Mouse (Mus musculus): ENCODE results near the gene Tiprl. TPM values are rescaled to one million over a fixed set of nuclear protein-coding genes. Genes with fewer than 3 reads are reported as not detected.
A peak's percentile ranks its signal among the peaks of the same experiment; 100 is the strongest.

Gene Tiprl
- polyA plus RNA-seq, 1 experiment from 2014 or later: 103 TPM

DNA sequence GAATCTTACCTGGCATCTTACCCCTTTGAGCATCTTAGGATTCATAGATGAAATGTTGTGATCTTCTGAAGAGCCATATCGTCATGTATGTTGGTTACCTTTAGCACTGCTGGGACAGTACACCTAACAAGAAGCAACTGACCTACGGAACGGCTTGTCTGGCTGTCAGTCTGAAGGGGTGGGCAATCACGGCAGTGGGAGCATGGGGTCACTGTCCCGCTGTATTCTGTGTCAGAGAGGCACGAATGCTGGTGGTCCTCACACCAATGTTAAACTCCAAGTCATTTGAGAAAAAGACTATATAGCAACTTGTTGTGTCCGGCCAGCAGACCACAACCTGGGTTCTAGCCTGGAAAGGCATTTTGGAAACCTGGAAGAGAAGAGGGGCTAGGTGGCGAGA, 65.5 kb downstream of the Tiprl start:
- no peak overlapping the region for H3K4me2 ChIP-seq
- DNase-seq (ENCODE audit: low spot score, missing footprints): peak; percentile 47
- H3K36me3 ChIP-seq (ENCODE audit: control insufficient read depth, insufficient read depth, low read length): no peaks in the 10 kb centered on the region
- no peak for ATAC-seq (ENCODE audit: low FRiP score)
- no peaks in the 10 kb centered on the region for H3K4me1 ChIP-seq (ENCODE audit: control insufficient read depth, insufficient read depth, low read length)
- H3K9me3 ChIP-seq (ENCODE audit: control insufficient read depth, low read length): no peaks in the 10 kb centered on the region
- WGBS: 76% methylated on average over 7 of the region's 8 CpGs
- H3K9ac ChIP-seq (ENCODE audit: low read length): no peak overlapping the region
- H3K27ac ChIP-seq (ENCODE audit: low read depth, low read length): no peak overlapping the region
- H3K4me3 ChIP-seq (ENCODE audit: low read depth, low read length): no peak overlapping the region
- no peaks in the 10 kb centered on the region; the same call in 1 of the 2 replicates for H3K27me3 ChIP-seq (ENCODE audit: control insufficient read depth, insufficient read depth, low read length)

DNA sequence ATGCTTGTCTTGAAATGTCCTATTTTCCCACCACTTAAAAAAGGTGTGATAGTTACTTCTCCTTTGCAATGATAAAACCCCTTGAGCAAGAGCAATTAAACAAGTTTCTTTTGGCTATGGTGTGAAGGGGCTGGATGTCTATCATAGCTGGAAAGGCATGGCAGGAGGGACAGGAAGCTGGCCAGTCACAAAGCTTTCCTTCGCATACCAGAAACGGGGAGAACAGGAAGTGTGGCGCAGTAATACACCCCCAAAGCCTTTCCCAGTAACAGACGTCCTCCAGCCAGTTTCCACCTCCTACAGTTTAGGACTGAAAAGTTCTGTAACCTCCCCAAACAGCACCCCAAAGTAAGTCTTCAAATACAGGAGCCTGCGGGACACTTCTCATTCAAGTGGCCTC, 66.6 kb downstream of the Tiprl start:
- Histone ChIP-seq H3K4me3 (ENCODE audit: low read depth, low read length) (no peak overlapping the region), H3K4me1 (ENCODE audit: control insufficient read depth, insufficient read depth, low read length) (no peaks in the 10 kb centered on the region), H3K9ac (ENCODE audit: low read length) (no peak overlapping the region), H3K9me3 (ENCODE audit: control insufficient read depth, low read length) (no peaks in the 10 kb centered on the region), H3K27me3 (ENCODE audit: control insufficient read depth, insufficient read depth, low read length) (no peaks in the 10 kb centered on the region; the same call in 1 of the 2 replicates), H3K36me3 (ENCODE audit: control insufficient read depth, insufficient read depth, low read length) (no peaks in the 10 kb centered on the region), H3K4me2 (no peak overlapping the region), H3K27ac (ENCODE audit: low read depth, low read length) (no peak overlapping the region)
- WGBS: 89% methylated on average over 5 of the region's 5 CpGs
- ATAC-seq (ENCODE audit: low FRiP score) (no peak), DNase-seq (ENCODE audit: low spot score, missing footprints) (no peak)

DNA sequence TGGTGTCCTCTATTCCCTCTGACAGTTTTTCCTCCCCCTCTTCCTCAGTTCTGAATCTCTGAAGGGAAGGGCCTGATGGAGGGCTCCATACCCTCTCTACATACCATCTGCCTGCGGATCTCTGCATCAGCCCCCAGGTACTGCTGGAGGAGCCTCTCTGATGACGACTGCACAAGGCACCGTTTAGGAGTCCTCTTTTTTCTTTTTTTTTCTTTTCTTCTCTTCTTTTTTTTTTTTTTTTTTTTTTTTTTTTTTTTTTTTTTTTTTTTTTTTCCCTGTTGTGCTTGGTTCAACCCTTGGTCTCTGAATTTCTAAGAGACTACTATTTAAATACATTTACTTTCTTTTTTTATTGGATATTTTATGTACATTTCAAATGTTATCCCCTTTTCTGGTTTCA, 67.3 kb downstream of the Tiprl start:
- DNase-seq (ENCODE audit: low spot score, missing footprints): peak; percentile 12
- Histone ChIP-seq H3K27ac (ENCODE audit: low read depth, low read length) (no peak overlapping the region), H3K9ac (ENCODE audit: low read length) (no peak overlapping the region), H3K27me3 (ENCODE audit: control insufficient read depth, insufficient read depth, low read length) (no peaks in the 10 kb centered on the region; the same call in 1 of the 2 replicates), H3K4me3 (ENCODE audit: low read depth, low read length) (no peak overlapping the region), H3K4me2 (no peak overlapping the region), H3K9me3 (ENCODE audit: control insufficient read depth, low read length) (no peaks in the 10 kb centered on the region), H3K36me3 (ENCODE audit: control insufficient read depth, insufficient read depth, low read length) (no peaks in the 10 kb centered on the region), H3K4me1 (ENCODE audit: control insufficient read depth, insufficient read depth, low read length) (no peaks in the 10 kb centered on the region)
- WGBS: 90% methylated on average over 3 of the region's 3 CpGs
- ATAC-seq (ENCODE audit: low FRiP score): no peak

DNA sequence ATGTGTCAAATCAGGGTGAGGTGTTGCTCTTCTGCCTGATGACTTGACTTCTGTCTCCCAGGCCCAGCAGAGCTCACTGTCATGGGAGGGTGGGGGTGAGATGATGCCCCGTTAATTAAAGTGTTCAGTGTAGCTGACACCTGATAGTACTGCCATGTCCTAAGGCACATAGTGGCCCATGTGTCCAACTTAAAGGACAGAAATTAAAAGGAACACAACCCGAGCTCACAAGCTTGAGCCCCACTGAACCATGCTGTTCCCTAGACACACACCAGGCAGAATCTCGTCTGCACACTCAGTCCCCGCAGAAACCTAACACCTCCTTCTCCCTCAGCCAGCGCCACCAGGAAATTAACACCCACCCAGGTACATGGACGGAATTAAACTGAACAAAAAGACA, 71.9 kb downstream of the Tiprl start:
- no peak overlapping the region for H3K4me2 ChIP-seq
- no peak overlapping the region for H3K4me3 ChIP-seq (ENCODE audit: low read depth, low read length)
- H3K27me3 ChIP-seq (ENCODE audit: control insufficient read depth, insufficient read depth, low read length): no peaks in the 10 kb centered on the region
- ATAC-seq (ENCODE audit: low FRiP score) (no peak), DNase-seq (ENCODE audit: low spot score, missing footprints) (peak; percentile 10)
- H3K9ac ChIP-seq (ENCODE audit: low read length): no peak overlapping the region
- no peak overlapping the region for H3K27ac ChIP-seq (ENCODE audit: low read depth, low read length)
- H3K4me1 ChIP-seq (ENCODE audit: control insufficient read depth, insufficient read depth, low read length): no peaks in the 10 kb centered on the region
- H3K36me3 ChIP-seq (ENCODE audit: control insufficient read depth, insufficient read depth, low read length): no peaks in the 10 kb centered on the region
- WGBS: 77% methylated on average over 6 of the region's 6 CpGs
- no peaks in the 10 kb centered on the region for H3K9me3 ChIP-seq (ENCODE audit: control insufficient read depth, low read length)

Other genes starting within 250 kb of the Tiprl start
- gene Tbx19, start 76.2 kb downstream of the Tiprl start, polyA plus RNA-seq (2014; fragmentation: Nextera tagmentation; extraction: Ambion mirVana): not detected in 2 replicates
- gene Sft2d2, start 42.6 kb downstream of the Tiprl start, polyA plus RNA-seq (2014; fragmentation: Nextera tagmentation; extraction: Ambion mirVana): 8.7 and 9.1 TPM in 2 replicates
- gene Gpr161, start 58.8 kb upstream of the Tiprl start, polyA plus RNA-seq (2014; fragmentation: Nextera tagmentation; extraction: Ambion mirVana): 2.5 TPM in 2 replicates
- gene Dcaf6, start 223.5 kb upstream of the Tiprl start, polyA plus RNA-seq (2014; fragmentation: Nextera tagmentation; extraction: Ambion mirVana): 9.8 and 10.5 TPM in 2 replicates
- gene Mpc2, start 223.6 kb upstream of the Tiprl start, polyA plus RNA-seq (2014; fragmentation: Nextera tagmentation; extraction: Ambion mirVana): 123 and 128 TPM in 2 replicates
- 0.11 TPM in 1 of 2 replicates, not detected in the other for gene Adcy10, start 248.2 kb upstream of the Tiprl start, polyA plus RNA-seq (2014; fragmentation: Nextera tagmentation; extraction: Ambion mirVana)

All from midbrain, embryonic 11.5 days (tissue).